Mouse (Mus musculus) stomach, postnatal 0 days (tissue): ENCODE results near the gene Gga3.

Experiments used
- CTCF ChIP-seq: IDR thresholded peaks from 2 replicates; pipeline ENCODE4 v1.5.1; 2016; ENCODE audit warnings: antibody characterized with exemption, low read depth, mild to moderate bottlenecking, moderate library complexity
- EP300 ChIP-seq: optimal IDR thresholded peaks from 2 replicates; pipeline ENCODE3; 2016; ENCODE audit warnings: antibody characterized with exemption

GRCm38 (mm10) chr11:115536856-115537568 lies 66.8 kb downstream of the Gga3 start:
- TF ChIP-seq CTCF: peak; percentile 30; the same call in 1 of the 2 replicates
- no peak for TF ChIP-seq EP300
